Mouse (Mus musculus) C2C12 (cell line): ENCODE measurements at regions not wholly inside any gene's neighbourhood (a gene's known extent, or its start where the extent isn't known, plus 50 kb on each side); places are given as distances from the start of the nearest gene placed in this dataset.

ENCODE experiments used
- CEBPB ChIP-seq: IDR thresholded peaks from one replicate; pipeline ENCODE4 v1.6.1; 2011; ENCODE audit warnings: low read depth, mild to moderate bottlenecking, control low read depth, moderate library complexity
- CTCF ChIP-seq: IDR thresholded peaks from one replicate; pipeline ENCODE4 v1.5.1; 2011; ENCODE audit not compliant: control insufficient read depth, insufficient read depth, insufficient read length
- FOSL1 ChIP-seq: IDR thresholded peaks from one replicate; pipeline ENCODE4 v1.8.0; 2011; ENCODE audit warnings: mild to moderate bottlenecking, low read length; ENCODE audit not compliant: poor library complexity, insufficient read depth, severe bottlenecking
- MAX ChIP-seq: IDR thresholded peaks from one replicate; pipeline ENCODE4 v1.6.1; 2011; ENCODE audit warnings: mild to moderate bottlenecking, control low read depth
- MYOD1 ChIP-seq: IDR thresholded peaks from one replicate; pipeline ENCODE4 v1.6.1; 2011; ENCODE audit warnings: low read depth; ENCODE audit not compliant: control insufficient read depth, insufficient read length
- MYOG ChIP-seq: IDR thresholded peaks from one replicate; pipeline ENCODE4 v1.6.1; 2011; ENCODE audit not compliant: control insufficient read depth, insufficient read length; ENCODE audit errors: extremely low read depth
- USF1 ChIP-seq: IDR thresholded peaks from one replicate; pipeline ENCODE4 v1.6.1; 2011; ENCODE audit warnings: low read depth, mild to moderate bottlenecking, control low read depth, moderate library complexity

- TF ChIP-seq CTCF (no peak), MYOG (no peak), MYOD1 (no peak), MAX (no peak), CEBPB (no peak), USF1 (no peak), FOSL1 (no peak)
These were observed 216.0 kb upstream of the Clint1 start for GRCm38 (mm10) chr11:45635896-45636295.
